Mouse (Mus musculus): ENCODE measurements around the gene Gm4312. TPM values are rescaled to one million over a fixed set of nuclear protein-coding genes. Genes with fewer than 3 reads are reported as not detected.
A peak's percentile ranks its signal among the peaks of the same experiment; 100 is the strongest.
"Not testable (repeated sequence)": the region's sequence is repeated elsewhere in the genome, so short reads cannot be mapped to it uniquely, and the experiment has no call there.

The Gm4312 gene
- not detected for total RNA-seq (2021)
- long read RNA-seq, experiment 1: 0 reads
- long read RNA-seq, experiment 2: 0 reads

GRCm38 (mm10) chr10:100382460-100382859, at the start of gene Gm4312:
Gene Gm4312, minus strand, starts transcription at chr10:100382560.
- DNase-seq; intact Hi-C loops (cut with DNase I): not testable (repeated sequence)

GRCm38 (mm10) chr10:100427592-100427991, 45.2 kb upstream of the Gm4312 start:
- intact Hi-C loops (cut with DNase I): no loop called here
- peak in 1 of 2 experiments; percentile 7 for DNase-seq

GRCm38 (mm10) chr10:100415566-100415965, 33.2 kb upstream of the Gm4312 start:
- DNase-seq: no peak
- intact Hi-C loops (cut with DNase I): no loop called here

GRCm38 (mm10) chr10:100402301-100402700, 19.9 kb upstream of the Gm4312 start:
- intact Hi-C loops (cut with DNase I); DNase-seq: not testable (repeated sequence)

- DNase-seq; intact Hi-C loops (cut with DNase I): not testable (repeated sequence)
Measured at GRCm38 (mm10) chr10:100361038-100361437, 21.3 kb downstream of the Gm4312 start, which contains the start of gene Gm4307. Gene Gm4307, plus strand, starts transcription at chr10:100361338.

- intact Hi-C loops (cut with DNase I): not testable (repeated sequence)
- peak; percentile 4 to 22 for DNase-seq
Measured at GRCm38 (mm10) chr10:100356841-100357240, 25.5 kb downstream of the Gm4312 start.

- DNase-seq; intact Hi-C loops (cut with DNase I): not testable (repeated sequence)
Measured at GRCm38 (mm10) chr10:100350793-100351192, 31.6 kb downstream of the Gm4312 start, which contains the start of gene Gm4305. Gene Gm4305, plus strand, starts transcription at chr10:100351093.

- intact Hi-C loops (cut with DNase I); DNase-seq: not testable (repeated sequence)
Measured at GRCm38 (mm10) chr10:100345672-100346071, 36.7 kb downstream of the Gm4312 start, which contains the start of gene Gm4303. Gene Gm4303, plus strand, starts transcription at chr10:100345972.

- intact Hi-C loops (cut with DNase I); DNase-seq: not testable (repeated sequence)
Measured at GRCm38 (mm10) chr10:100340536-100340935, 41.8 kb downstream of the Gm4312 start, which contains the start of gene Gm4302. Gene Gm4302, plus strand, starts transcription at chr10:100340836.

- DNase-seq; intact Hi-C loops (cut with DNase I): not testable (repeated sequence)
Measured at GRCm38 (mm10) chr10:100335376-100335775, 47.0 kb downstream of the Gm4312 start, which contains the start of gene Gm4301. Gene Gm4301, plus strand, starts transcription at chr10:100335676.

Other genes starting within 250 kb of the Gm4312 start
- not detected for gene Gm4301, start 46.9 kb downstream of the Gm4312 start, total RNA-seq (2021)
- gene Gm4302, start 41.7 kb downstream of the Gm4312 start, total RNA-seq (2021): not detected
- not detected for gene Gm4303, start 36.6 kb downstream of the Gm4312 start, total RNA-seq (2021)
- gene Gm4305, start 31.5 kb downstream of the Gm4312 start, total RNA-seq (2021): not detected
- gene Gm4307, start 21.2 kb downstream of the Gm4312 start, total RNA-seq (2021): not detected
- gene Tmtc3, start 104.8 kb upstream of the Gm4312 start, total RNA-seq (2021): 1 to 10 TPM; 7.3 to 9.4 TPM
- 1 to 10 TPM; 2.2 to 2.6 TPM for gene Cep290, start 105.0 kb upstream of the Gm4312 start, total RNA-seq (2021)
- 1 to 10 TPM; 6.7 to 8.2 TPM for gene 4930430F08Rik, start 207.9 kb upstream of the Gm4312 start, total RNA-seq (2021)
- gene 1700017N19Rik, start 207.9 kb upstream of the Gm4312 start, total RNA-seq (2021): not detected